Mouse (Mus musculus) G1E (cell line): ENCODE results near the gene LTO1.

Experiments
- CTCF ChIP-seq: IDR thresholded peaks from 2 replicates; pipeline ENCODE4 v1.5.1; 2012; ENCODE audit warnings: low read depth, low read length, inconsistent platforms, mixed read lengths
- GATA1 ChIP-seq: IDR thresholded peaks from 2 replicates; pipeline ENCODE4 v1.6.1; 2012; ENCODE audit warnings: borderline replicate concordance, low read length, inconsistent platforms, mixed read lengths
- GATA2 ChIP-seq: IDR thresholded peaks from 2 replicates; pipeline ENCODE4 v1.6.1; 2012; ENCODE audit warnings: low read depth, low read length, inconsistent platforms, borderline replicate concordance
- POLR2AphosphoS5 ChIP-seq: IDR thresholded peaks from 2 replicates; pipeline ENCODE4 v1.6.1; 2012; ENCODE audit warnings: low read depth, low read length, inconsistent platforms; ENCODE audit not compliant: insufficient replicate concordance
- TAL1 ChIP-seq: conservative IDR thresholded peaks from 2 replicates; pipeline ENCODE4 v1.6.1; 2012; ENCODE audit warnings: low read depth, low read length, inconsistent platforms, mixed read lengths

DNA sequence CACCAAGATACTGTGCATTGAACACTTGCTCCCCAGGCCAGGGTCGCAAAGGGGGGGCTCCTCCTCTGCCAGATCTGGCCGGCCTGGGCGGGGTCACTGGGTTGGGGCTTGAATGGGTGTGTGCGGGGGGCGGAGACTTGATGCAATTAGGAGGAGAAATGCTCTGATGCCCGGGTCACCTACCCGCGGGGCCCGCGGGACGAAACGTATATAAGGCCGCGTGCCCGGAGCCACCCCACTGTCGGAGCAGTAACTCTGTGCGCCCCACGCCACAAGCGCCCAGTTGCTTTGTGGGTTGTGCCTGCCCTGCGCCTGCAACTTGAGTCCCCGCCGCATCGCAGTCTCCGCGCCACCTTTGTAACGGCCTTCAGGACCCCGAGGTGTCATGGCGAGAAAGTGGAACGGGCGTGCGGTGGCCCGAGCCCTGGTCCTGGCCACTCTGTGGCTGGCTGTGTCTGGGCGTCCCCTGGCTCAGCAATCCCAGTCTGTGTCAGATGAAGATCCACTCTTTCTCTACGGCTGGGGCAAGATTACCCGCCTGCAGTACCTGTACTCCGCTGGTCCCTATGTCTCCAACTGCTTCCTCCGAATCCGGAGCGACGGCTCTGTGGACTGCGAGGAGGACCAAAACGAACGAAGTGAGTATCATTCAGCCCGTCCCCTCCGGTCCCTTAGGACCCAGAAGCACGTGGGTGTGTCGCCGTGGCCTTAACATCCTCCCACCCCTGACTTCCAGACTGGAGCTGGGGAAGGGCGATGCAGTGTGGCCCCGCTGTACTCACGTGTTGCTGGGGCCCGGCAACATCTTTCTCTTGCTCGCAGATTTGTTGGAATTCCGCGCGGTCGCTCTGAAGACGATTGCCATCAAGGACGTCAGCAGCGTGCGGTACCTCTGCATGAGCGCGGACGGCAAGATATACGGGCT, 18.3 kb upstream of the LTO1 start, which contains the start of gene Fgf15:
- no peak for TF ChIP-seq TAL1
- no peak for TF ChIP-seq CTCF
- no peak for TF ChIP-seq POLR2AphosphoS5
- TF ChIP-seq GATA1: no peak
- no peak for TF ChIP-seq GATA2
